Mouse (Mus musculus) ovary, postnatal 14 days (tissue): ENCODE data around the gene Ptchd1.

Source experiments
- DNase-seq: peaks from one replicate; pipeline ENCODE4 v3.0.0; 2022; ENCODE audit warnings: low spot score

The Ptchd1 gene

GRCm38 (mm10) chrX:155623701-155624281, at the start of gene Ptchd1:
Gene Ptchd1 (minus strand): TSS chrX:155623814.
- DNase-seq = no peak

- DNase-seq = no peak
These were observed 34.4 kb upstream of the Ptchd1 start for GRCm38 (mm10) chrX:155657971-155658370.

GRCm38 (mm10) chrX:155645975-155646374, 22.4 kb upstream of the Ptchd1 start:
- DNase-seq = no peak

- DNase-seq = peak; percentile 12
These were observed 20.4 kb upstream of the Ptchd1 start for GRCm38 (mm10) chrX:155643975-155644374.

- no peak for DNase-seq
These were observed 2.1 kb upstream of the Ptchd1 start for GRCm38 (mm10) chrX:155625671-155626196.

GRCm38 (mm10) chrX:155624895-155625294, 1.3 kb upstream of the Ptchd1 start:
- DNase-seq = no peak

GRCm38 (mm10) chrX:155624341-155624841, 777 bp upstream of the Ptchd1 start, which contains the start of gene Gm15155:
Gene Gm15155 (plus strand): TSS chrX:155624741.
- DNase-seq = no peak

DNA sequence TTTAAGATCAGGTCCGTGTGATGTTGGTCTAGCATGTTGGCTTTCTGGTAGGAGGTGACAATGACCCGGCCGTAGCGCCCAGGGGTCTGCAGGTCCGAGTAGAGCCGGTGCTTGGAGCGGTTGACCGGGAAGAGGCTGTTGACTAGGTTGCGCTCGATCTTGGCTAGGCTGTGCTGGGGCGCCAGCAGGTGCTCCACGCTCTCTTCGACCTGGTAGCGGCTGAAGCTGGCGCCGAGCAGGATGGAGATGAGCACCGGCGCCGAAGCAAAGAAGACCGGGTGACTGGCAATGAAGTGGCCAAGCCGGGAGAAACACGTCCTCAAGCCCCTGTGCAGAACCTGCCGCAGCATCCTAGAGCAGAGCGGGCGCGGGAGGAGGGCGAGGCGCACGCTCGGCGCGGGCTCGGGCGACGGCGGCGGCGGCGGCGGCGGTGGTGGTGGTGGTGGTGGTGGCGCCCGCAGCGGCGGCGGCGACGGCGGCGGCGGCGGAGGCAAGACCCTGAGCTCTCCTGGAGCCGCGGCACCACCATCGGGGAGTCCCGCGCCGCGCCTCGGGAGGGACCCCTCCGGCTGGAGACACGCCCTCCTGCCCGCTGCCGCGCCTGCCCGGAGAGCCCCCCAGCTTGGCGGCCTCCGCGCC, 534 bp downstream of the Ptchd1 start:
- DNase-seq = no peak

DNA sequence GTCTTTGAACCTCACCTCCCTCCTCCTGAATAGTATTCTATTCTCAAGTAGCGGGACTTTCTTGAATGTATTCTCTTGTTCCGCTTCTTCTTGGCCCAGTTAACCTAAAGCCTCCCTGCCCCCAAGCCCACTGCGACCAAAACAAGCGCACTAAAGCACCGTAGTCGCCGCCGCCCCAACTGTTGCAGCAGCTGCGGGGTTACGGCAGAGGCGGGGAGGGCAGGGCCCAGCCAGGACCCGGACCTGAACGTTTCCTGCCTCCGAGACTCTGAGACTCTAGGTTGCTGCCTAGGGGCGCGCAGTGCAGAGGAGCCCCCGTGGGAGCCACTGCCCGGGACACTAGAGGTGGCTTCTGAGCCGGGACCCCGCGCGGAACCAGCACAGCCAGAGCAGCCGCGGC, 1.1 kb downstream of the Ptchd1 start:
- no peak for DNase-seq

DNA sequence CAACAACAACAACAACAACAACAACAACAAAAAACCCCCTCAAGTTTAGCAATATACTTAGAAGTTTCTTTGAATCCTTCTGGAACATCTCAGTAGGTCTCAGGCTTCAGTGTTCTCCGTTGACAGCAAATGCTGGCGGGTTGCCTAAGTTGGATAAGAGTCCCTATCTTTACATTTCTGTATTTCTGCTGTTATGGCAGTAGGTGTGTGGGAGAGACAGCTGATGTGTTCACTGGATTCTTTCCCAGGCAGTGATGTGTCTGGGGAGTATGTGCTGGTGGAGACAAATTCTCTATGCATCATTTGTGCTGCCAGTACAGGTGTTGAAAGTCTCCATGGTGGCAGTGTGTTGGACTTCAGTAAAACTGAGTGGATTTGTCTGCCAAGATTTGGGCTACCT, 22.4 kb downstream of the Ptchd1 start:
- no peak for DNase-seq

- no peak for DNase-seq
These were observed 27.2 kb downstream of the Ptchd1 start for GRCm38 (mm10) chrX:155596390-155596789.

- no peak for DNase-seq
These were observed 28.9 kb downstream of the Ptchd1 start for GRCm38 (mm10) chrX:155594685-155595084.

GRCm38 (mm10) chrX:155592467-155592866, 31.1 kb downstream of the Ptchd1 start:
- no peak for DNase-seq

GRCm38 (mm10) chrX:155591490-155591889, 32.1 kb downstream of the Ptchd1 start:
- no peak for DNase-seq

GRCm38 (mm10) chrX:155584586-155584985, 39.0 kb downstream of the Ptchd1 start:
- DNase-seq = no peak

- DNase-seq = no peak
These were observed 43.8 kb downstream of the Ptchd1 start for GRCm38 (mm10) chrX:155579791-155580190.

DNA sequence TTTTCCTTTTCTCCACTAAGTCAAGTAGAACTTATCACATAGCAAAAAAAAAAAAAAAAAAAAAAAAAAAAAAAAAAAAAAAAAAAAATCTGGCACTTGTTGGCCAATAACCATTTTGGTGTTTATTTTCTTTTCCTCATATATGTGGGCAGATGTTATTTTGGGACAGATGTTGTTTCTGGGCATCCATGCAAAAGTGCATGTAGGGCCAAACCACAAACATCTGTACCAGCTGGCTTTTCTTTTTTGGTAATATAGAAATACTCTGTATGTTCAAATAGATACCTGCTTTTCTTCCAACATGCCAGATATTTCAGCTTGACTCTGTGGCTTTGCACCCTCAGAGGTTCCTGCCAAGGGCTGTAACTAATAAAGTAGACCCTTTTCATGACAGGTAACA, 51.2 kb downstream of the Ptchd1 start:
- DNase-seq = no peak

GRCm38 (mm10) chrX:155543780-155544179, 79.8 kb downstream of the Ptchd1 start:
- DNase-seq = no peak
